Mouse (Mus musculus) lung, adult 2 months (tissue): ENCODE measurements around the gene Dcun1d4. TPM values are rescaled to one million over a fixed set of nuclear protein-coding genes. Genes with fewer than 3 reads are reported as not detected.
"Not testable (repeated sequence)": the region's sequence is repeated elsewhere in the genome, so short reads cannot be mapped to it uniquely, and the experiment has no call there.

Experiments used
- DNase-seq: peaks from one replicate; pipeline ENCODE4 v3.0.0; 2022
- H3K4me1 ChIP-seq: fragments of 200-500 bp; 2 replicates; pipeline ENCODE4 v1.6.1; 2011; ENCODE audit warnings: low read length; ENCODE audit not compliant: control insufficient read depth, insufficient read depth
- H3K4me3 ChIP-seq: fragments of 200-500 bp; replicated peaks from 2 replicates; pipeline ENCODE3; 2011; ENCODE audit warnings: low read depth, mild to moderate bottlenecking, control low read depth, low read length; ENCODE audit errors: extremely low read depth
- CTCF ChIP-seq: fragments of 200-500 bp; IDR thresholded peaks from 2 replicates; pipeline ENCODE4 v1.5.1; 2011; ENCODE audit warnings: mild to moderate bottlenecking, low read length, control low read depth; ENCODE audit not compliant: insufficient read depth
- POLR2A ChIP-seq: fragments of 200-500 bp; IDR thresholded peaks from 2 replicates; pipeline ENCODE4 v1.6.1; 2011; ENCODE audit warnings: low read depth, mild to moderate bottlenecking, control low read depth, low read length, borderline replicate concordance; ENCODE audit errors: extremely low read depth
- WGBS: fragments of 180-500 bp; shearing (Covaris S2); methylation state at CpG from one replicate; pipeline ENCODE4 v1.1.7; 2018; 5-methylcytosine and 5-hydroxymethylcytosine counted together
- polyA plus RNA-seq: library from polyadenylated mRNA; depleted of rRNA; stranded (reverse); fragments of >200 nt; gene quantifications from 2 replicates; pipeline ENCODE4 v1.2.3, GENCODE M21; 2012

The Dcun1d4 gene
- polyA plus RNA-seq, 1 experiment: 6.4 TPM

DNA sequence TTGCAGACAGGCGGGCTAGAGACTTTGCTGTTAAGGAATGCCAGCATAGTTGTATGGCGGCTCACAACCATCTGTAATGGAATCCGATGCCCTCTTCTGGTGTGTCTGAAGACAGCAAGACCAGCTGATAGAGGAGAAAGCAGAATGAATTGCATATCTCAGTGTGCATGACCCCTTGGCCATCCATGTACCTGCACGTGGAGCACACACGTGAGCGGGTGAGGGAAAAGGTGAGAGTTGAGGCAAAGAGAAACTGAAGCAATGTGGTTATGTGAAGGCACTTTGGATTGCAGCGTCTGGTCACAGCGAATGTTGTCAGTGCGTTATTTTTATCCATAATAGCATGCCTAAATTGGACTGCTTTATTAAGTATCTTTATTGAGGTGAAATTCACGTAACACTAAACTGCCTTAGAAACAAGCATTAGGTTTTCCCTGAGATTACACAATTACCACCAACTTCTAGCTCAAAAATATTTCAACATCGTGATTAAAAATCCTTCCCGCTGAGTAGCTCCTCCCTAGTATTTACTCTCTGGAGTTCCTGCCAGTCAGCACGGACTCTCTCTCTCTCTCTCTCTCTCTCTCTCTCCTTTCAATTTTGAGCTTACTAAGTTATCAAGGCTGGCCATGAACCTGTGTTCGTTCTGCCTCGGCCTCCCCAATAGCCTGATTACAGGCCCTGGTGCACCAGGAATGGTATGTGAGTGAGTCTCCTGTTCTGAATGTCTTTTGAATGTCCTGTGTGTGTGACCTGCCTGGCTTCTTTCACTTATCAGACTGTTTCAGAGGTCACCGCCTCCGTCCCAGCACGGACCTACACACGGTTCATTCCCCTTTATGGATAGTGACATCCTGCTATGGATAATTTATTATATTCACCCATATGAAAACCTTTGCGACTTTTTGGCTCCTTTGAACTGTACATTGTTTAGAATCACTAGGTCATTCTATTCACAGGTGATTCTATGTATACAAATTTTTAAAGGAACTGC, 6.1 kb upstream of the Dcun1d4 start:
- peak; percentile 15 for DNase-seq
- no peak for TF ChIP-seq CTCF
- no peak for TF ChIP-seq POLR2A
- 66% methylated on average over 20 of the region's 20 CpGs for WGBS

DNA sequence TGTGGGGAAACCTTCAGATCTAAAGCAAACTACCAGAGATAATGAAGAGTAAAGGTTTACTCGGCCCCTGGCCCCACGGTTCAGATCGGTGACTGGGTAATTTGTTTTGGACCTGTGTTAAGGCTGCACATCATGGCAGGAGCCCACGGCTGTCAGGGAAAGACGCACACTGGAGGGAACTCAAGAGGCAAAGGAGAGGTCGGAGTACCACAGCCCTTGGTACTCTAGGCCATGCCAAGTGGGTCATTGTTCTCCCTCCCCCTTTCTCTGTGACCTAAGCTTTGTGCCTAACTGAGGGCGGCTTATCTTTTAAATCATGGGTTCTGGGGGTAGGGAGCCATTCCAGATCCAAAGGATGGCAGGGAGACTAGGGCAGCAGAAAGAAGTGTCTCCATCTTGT, 601 bp downstream of the Dcun1d4 start:
- Histone ChIP-seq H3K4me1 (no peaks in the 10 kb centered on the region), H3K4me3 (no peak overlapping the region)
- WGBS: 85% methylated on average over 7 of the region's 7 CpGs
- TF ChIP-seq POLR2A (no peak), CTCF (no peak)
- no peak for DNase-seq

More for the DNA sequence above, 6.1 kb upstream of the Dcun1d4 start:
- Histone ChIP-seq H3K4me3 (peak overlapping the region; percentile 6), H3K4me1 (peaks cover 5% of the 10 kb centered on the region)

GRCm38 (mm10) chr5:73482381-73482780, 1.6 kb downstream of the Dcun1d4 start:
- H3K4me3 ChIP-seq, H3K4me1 ChIP-seq, DNase-seq: not testable (repeated sequence)
- 49% methylated on average over 1 of the region's 1 CpGs for WGBS

GRCm38 (mm10) chr5:73484016-73484615, 3.3 kb downstream of the Dcun1d4 start:
- TF ChIP-seq CTCF: no peak
- TF ChIP-seq POLR2A: no peak
- 73% methylated on average over 5 of the region's 5 CpGs for WGBS
- no peak for DNase-seq
- no peaks in the 10 kb centered on the region for H3K4me1 ChIP-seq
- no peak overlapping the region for H3K4me3 ChIP-seq

DNA sequence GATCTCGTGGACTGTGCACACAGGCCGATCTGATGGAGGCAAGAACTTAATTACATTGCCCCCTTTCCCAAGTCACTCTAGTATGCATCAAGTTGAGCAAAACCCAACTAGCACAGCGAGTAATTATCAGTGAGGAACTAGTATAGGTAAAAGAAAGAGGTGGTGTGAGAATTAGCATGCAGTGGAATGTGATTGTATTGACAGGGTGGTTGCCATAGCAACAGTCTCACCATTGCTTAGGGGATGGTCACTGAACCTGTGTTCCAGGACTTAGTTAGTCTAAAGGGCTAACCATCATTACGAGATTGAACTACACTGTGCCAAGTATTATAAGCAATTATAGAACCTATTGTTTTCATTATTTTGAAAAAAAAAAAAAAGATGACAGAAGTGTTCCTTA, 5.7 kb downstream of the Dcun1d4 start:
- 51% methylated on average over 4 of the region's 4 CpGs for WGBS
- Histone ChIP-seq H3K4me1 (no peaks in the 10 kb centered on the region), H3K4me3 (no peak overlapping the region)
- no peak for DNase-seq
- TF ChIP-seq POLR2A (no peak), CTCF (no peak)

DNA sequence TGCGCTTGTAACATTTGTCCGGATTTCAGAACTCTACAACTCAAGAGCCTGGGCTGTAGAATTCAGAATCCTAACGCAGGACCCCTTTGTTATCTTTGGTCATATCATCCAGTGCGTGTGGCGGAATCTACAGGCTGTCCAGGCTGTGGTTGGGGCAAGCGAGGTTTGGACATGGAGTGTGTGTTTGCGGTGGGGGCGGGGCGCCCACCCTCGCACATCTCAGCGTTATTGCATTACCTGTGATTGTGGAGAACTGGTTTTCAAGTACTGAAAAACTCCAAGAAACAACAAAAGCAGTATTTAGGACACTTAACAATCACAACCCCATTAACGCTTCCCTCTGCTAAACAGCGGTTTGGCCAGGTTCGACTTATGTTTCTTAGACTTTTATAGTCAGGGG, 9.1 kb downstream of the Dcun1d4 start:
- Histone ChIP-seq H3K4me3 (no peak overlapping the region), H3K4me1 (peaks cover 2% of the 10 kb centered on the region)
- TF ChIP-seq POLR2A (no peak), CTCF (no peak)
- WGBS: 5% methylated on average over 14 of the region's 14 CpGs
- DNase-seq: no peak

GRCm38 (mm10) chr5:73490596-73491073, 9.8 kb downstream of the Dcun1d4 start:
- Histone ChIP-seq H3K4me1 (peaks cover 2% of the 10 kb centered on the region), H3K4me3 (peak overlapping the region; percentile 86)
- peak; percentile 98 for DNase-seq
- TF ChIP-seq CTCF (no peak), POLR2A (peak; percentile 80; the same call in 1 of the 2 replicates)
- 0% methylated on average over 37 of the region's 37 CpGs for WGBS

- TF ChIP-seq CTCF (no peak), POLR2A (peak; percentile 57; the same call in 1 of the 2 replicates)
- WGBS: 2% methylated on average over 68 of the region's 70 CpGs
- H3K4me3 ChIP-seq: peak overlapping the region; percentile 93
- peaks cover 2% of the 10 kb centered on the region for H3K4me1 ChIP-seq
- DNase-seq: no peak
These were observed 10.5 kb downstream of the Dcun1d4 start for GRCm38 (mm10) chr5:73491074-73491836.
